Mouse (Mus musculus) thymus, adult 2 months (tissue): Measurements from ENCODE around the gene Phykpl.

Experiments
- CTCF ChIP-seq: fragments of 200-500 bp; IDR thresholded peaks from 2 replicates; pipeline ENCODE4 v1.5.1; 2012; ENCODE audit warnings: mild to moderate bottlenecking, control low read depth, low read length, moderate library complexity, borderline replicate concordance; ENCODE audit not compliant: control insufficient read depth, poor library complexity, insufficient read depth; ENCODE audit errors: extremely low read depth
- POLR2A ChIP-seq: fragments of 200-500 bp; IDR thresholded peaks from 2 replicates; pipeline ENCODE4 v1.6.1; 2012; ENCODE audit warnings: mild to moderate bottlenecking, low read length, control low read depth, moderate library complexity; ENCODE audit not compliant: control insufficient read depth, poor library complexity, insufficient read depth; ENCODE audit errors: extremely low read depth

GRCm38 (mm10) chr11:51618894-51619408 is 34.4 kb downstream of the Phykpl start:
- TF ChIP-seq CTCF (no peak), POLR2A (no peak)
